Mouse (Mus musculus) myocyte (in vitro differentiated cells): ENCODE measurements around the gene Mtfr1l.

Source experiments
- CEBPB ChIP-seq: IDR thresholded peaks from 2 replicates; pipeline ENCODE4 v1.6.1; 2011; ENCODE audit warnings: mild to moderate bottlenecking, moderate library complexity; ENCODE audit not compliant: poor library complexity, insufficient read depth, severe bottlenecking
- E2F4 ChIP-seq: IDR thresholded peaks from one replicate; pipeline ENCODE4 v1.6.1; 2011; ENCODE audit warnings: mild to moderate bottlenecking, control low read depth, moderate library complexity; ENCODE audit not compliant: insufficient read depth
- MAX ChIP-seq: IDR thresholded peaks from one replicate; pipeline ENCODE4 v1.6.1; 2011; ENCODE audit warnings: low read depth, mild to moderate bottlenecking, control low read depth
- MYOD1 ChIP-seq, 3 experiments: IDR thresholded peaks; one replicate each; pipeline ENCODE4 v1.6.1; 2011; ENCODE audit warnings: control low read depth in 2 of 3, low read depth in 2 of 3, mild to moderate bottlenecking in 2 of 3, moderate library complexity in 1 of 3; ENCODE audit not compliant: insufficient read length in 2 of 3, control insufficient read depth in 1 of 3
- MYOG ChIP-seq, 3 experiments: IDR thresholded peaks; one replicate each; pipeline ENCODE4 v1.6.1; 2011; ENCODE audit warnings: control low read depth in 2 of 3, low read depth in 2 of 3, mild to moderate bottlenecking in 2 of 3; ENCODE audit not compliant: insufficient read length in 2 of 3, control insufficient read depth in 1 of 3, insufficient read depth in 1 of 3
- POLR2A ChIP-seq: IDR thresholded peaks from one replicate; pipeline ENCODE4 v1.6.1; 2011; ENCODE audit warnings: low read depth, mild to moderate bottlenecking, control low read depth, moderate library complexity; ENCODE audit not compliant: insufficient read length
- POLR2AphosphoS2 ChIP-seq: IDR thresholded peaks from one replicate; pipeline ENCODE4 v1.6.1; 2011; ENCODE audit warnings: low read depth, control low read depth; ENCODE audit not compliant: insufficient read length
- REST ChIP-seq: IDR thresholded peaks from one replicate; pipeline ENCODE4 v1.6.1; 2011; ENCODE audit warnings: mild to moderate bottlenecking, control low read depth, moderate library complexity; ENCODE audit not compliant: insufficient read depth, insufficient read length
- SRF ChIP-seq: IDR thresholded peaks from one replicate; pipeline ENCODE4 v1.6.1; 2011; ENCODE audit warnings: low read depth; ENCODE audit not compliant: control insufficient read depth, insufficient read length
- TCF12 ChIP-seq: IDR thresholded peaks from one replicate; pipeline ENCODE4 v1.6.1; 2011; ENCODE audit warnings: mild to moderate bottlenecking, control low read depth; ENCODE audit not compliant: poor library complexity, insufficient read depth, severe bottlenecking
- TCF3 ChIP-seq: IDR thresholded peaks from one replicate; pipeline ENCODE4 v1.6.1; 2011; ENCODE audit warnings: low read depth, control low read depth; ENCODE audit not compliant: insufficient read length
- USF1 ChIP-seq: IDR thresholded peaks from one replicate; pipeline ENCODE4 v1.6.1; 2011; ENCODE audit warnings: low read depth, mild to moderate bottlenecking, control low read depth, moderate library complexity

- TF ChIP-seq POLR2A, result no peak
- TF ChIP-seq CEBPB, result no peak
- TF ChIP-seq USF1, result no peak
- no peak for TF ChIP-seq REST
- TF ChIP-seq MAX, result no peak
- TF ChIP-seq TCF12, result no peak
- TF ChIP-seq MYOG (IDR thresholded peaks at IDR 0.05; ENCODE audit: control insufficient read depth in 1 of 3, insufficient read depth in 1 of 3, insufficient read length in 2 of 3, low read depth in 2 of 3), result peak in 1 of 3 experiments; percentile 67
- no peak for TF ChIP-seq E2F4
- TF ChIP-seq MYOD1 (IDR thresholded peaks at IDR 0.05; ENCODE audit: control insufficient read depth in 1 of 3, insufficient read length in 2 of 3, low read depth in 2 of 3), result peak in 1 of 3 experiments; percentile 70
- TF ChIP-seq SRF, result no peak
- no peak for TF ChIP-seq POLR2AphosphoS2
- TF ChIP-seq TCF3, result no peak
Observed at GRCm38 (mm10) chr4:134478031-134478430, 57.2 kb downstream of the Mtfr1l start.
